Mouse (Mus musculus) forebrain, embryonic 10.5 days (tissue): ENCODE results near the gene Ostm1. TPM values are rescaled to one million over a fixed set of nuclear protein-coding genes. Genes with fewer than 3 reads are reported as not detected.
A peak's percentile ranks its signal among the peaks of the same experiment; 100 is the strongest.

Source experiments
- DNase-seq: peaks from one replicate; pipeline ENCODE4 v3.0.0-alpha.2; 2017; ENCODE audit warnings: low spot score; ENCODE audit errors: extremely low spot score
- H3K27ac ChIP-seq: fragments of 300-500 bp; sonication (generic); 2 replicates; pipeline ENCODE4 v1.5.1; 2016; ENCODE audit warnings: mild to moderate bottlenecking
- H3K27me3 ChIP-seq: fragments of 300-500 bp; sonication (generic); 2 replicates; pipeline ENCODE4 v1.6.1; 2016; ENCODE audit warnings: mild to moderate bottlenecking; ENCODE audit not compliant: poor library complexity, severe bottlenecking
- H3K36me3 ChIP-seq: fragments of 300-500 bp; sonication (generic); replicated peaks from 2 replicates; pipeline ENCODE4 v1.6.1; 2016; ENCODE audit warnings: mild to moderate bottlenecking, moderate library complexity
- H3K4me1 ChIP-seq: fragments of 300-500 bp; sonication (generic); 2 replicates; pipeline ENCODE4 v1.6.1; 2016
- H3K4me3 ChIP-seq: fragments of 300-500 bp; sonication (generic); 2 replicates; pipeline ENCODE4 v1.5.1; 2016; ENCODE audit warnings: mild to moderate bottlenecking, moderate library complexity
- H3K9me3 ChIP-seq: fragments of 300-500 bp; sonication (generic); 2 replicates; pipeline ENCODE4 v1.6.1; 2016; ENCODE audit warnings: mild to moderate bottlenecking, moderate library complexity
- WGBS: fragments of 180-500 bp; shearing (Covaris S2); methylation state at CpG from one replicate; pipeline ENCODE4 v1.1.7; 2016; 5-methylcytosine and 5-hydroxymethylcytosine counted together
- polyA plus RNA-seq: library from polyadenylated mRNA; unstranded; fragments of >200 nt; fragmentation: Nextera tagmentation; extraction: Ambion mirVana; gene quantifications from 2 replicates; pipeline ENCODE4 v1.2.1, GENCODE M21; 2016

Ostm1 gene
- polyA plus RNA-seq, 1 experiment from 2014 or later = 44.2 TPM

GRCm38 (mm10) chr10:42635566-42636359 is 52.1 kb downstream of the Ostm1 start:
- Histone ChIP-seq H3K27ac (peak overlapping the region; percentile 96), H3K4me1 (peaks cover 66% of the 10 kb centered on the region), H3K27me3 (peaks cover 83% of the 10 kb centered on the region), H3K36me3 (no peaks in the 10 kb centered on the region), H3K9me3 (no peaks in the 10 kb centered on the region), H3K4me3 (peak overlapping the region; percentile 58)
- WGBS = under 1% methylated on average over 50 of the region's 52 CpGs
- peak; percentile 49 for DNase-seq

- peaks cover 75% of the 10 kb centered on the region for H3K27me3 ChIP-seq
- H3K4me3 ChIP-seq = peak overlapping the region; percentile 58
- H3K9me3 ChIP-seq = no peaks in the 10 kb centered on the region
- 3% methylated on average over 27 of the region's 27 CpGs for WGBS
- H3K36me3 ChIP-seq = no peaks in the 10 kb centered on the region
- H3K4me1 ChIP-seq = peaks cover 58% of the 10 kb centered on the region
- no peak for DNase-seq
- peak overlapping the region; percentile 66 for H3K27ac ChIP-seq
These were observed 52.9 kb downstream of the Ostm1 start for GRCm38 (mm10) chr10:42636360-42637182.

- Histone ChIP-seq H3K4me3 (peak overlapping the region; percentile 58), H3K27ac (peak overlapping the region; percentile 66), H3K36me3 (no peaks in the 10 kb centered on the region), H3K4me1 (peaks cover 51% of the 10 kb centered on the region), H3K9me3 (no peaks in the 10 kb centered on the region), H3K27me3 (peaks cover 68% of the 10 kb centered on the region)
- peak; percentile 74 for DNase-seq
- 5% methylated on average over 18 of the region's 18 CpGs for WGBS
These were observed 53.7 kb downstream of the Ostm1 start for GRCm38 (mm10) chr10:42637183-42637788.

DNA sequence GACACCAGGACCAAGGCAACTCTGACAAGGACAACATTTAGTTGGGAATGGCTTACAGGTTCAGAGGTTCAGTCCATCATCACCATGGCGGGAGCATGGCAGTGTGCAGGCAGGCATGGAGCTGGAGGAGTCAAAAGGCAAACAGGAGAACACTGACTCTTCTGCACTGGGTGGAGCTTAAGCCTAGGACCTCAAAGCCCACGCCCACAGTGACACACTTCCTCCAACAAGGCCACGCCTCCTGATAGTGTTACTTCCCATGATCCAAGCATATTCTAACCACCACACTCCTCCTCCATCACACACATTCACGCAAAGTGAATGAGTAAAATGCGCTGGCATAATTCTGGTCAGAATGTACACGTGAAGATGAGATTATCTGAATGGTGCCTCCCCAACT is 56.2 kb downstream of the Ostm1 start:
- whole genome bisulfite sequencing = 87% methylated on average over 6 of the region's 6 CpGs
- no peak for DNase-seq
- Histone ChIP-seq H3K4me3 (no peak overlapping the region), H3K4me1 (peaks cover 25% of the 10 kb centered on the region), H3K36me3 (no peaks in the 10 kb centered on the region), H3K27me3 (peaks cover 42% of the 10 kb centered on the region), H3K27ac (no peak overlapping the region), H3K9me3 (no peaks in the 10 kb centered on the region)

GRCm38 (mm10) chr10:42643638-42644037 is 60.0 kb downstream of the Ostm1 start:
- Histone ChIP-seq H3K36me3 (no peaks in the 10 kb centered on the region), H3K4me1 (no peaks in the 10 kb centered on the region), H3K9me3 (no peaks in the 10 kb centered on the region), H3K27ac (no peak overlapping the region), H3K27me3 (peaks cover 4% of the 10 kb centered on the region), H3K4me3 (no peak overlapping the region)
- DNase-seq = no peak
- WGBS = 89% methylated on average over 9 of the region's 9 CpGs

DNA sequence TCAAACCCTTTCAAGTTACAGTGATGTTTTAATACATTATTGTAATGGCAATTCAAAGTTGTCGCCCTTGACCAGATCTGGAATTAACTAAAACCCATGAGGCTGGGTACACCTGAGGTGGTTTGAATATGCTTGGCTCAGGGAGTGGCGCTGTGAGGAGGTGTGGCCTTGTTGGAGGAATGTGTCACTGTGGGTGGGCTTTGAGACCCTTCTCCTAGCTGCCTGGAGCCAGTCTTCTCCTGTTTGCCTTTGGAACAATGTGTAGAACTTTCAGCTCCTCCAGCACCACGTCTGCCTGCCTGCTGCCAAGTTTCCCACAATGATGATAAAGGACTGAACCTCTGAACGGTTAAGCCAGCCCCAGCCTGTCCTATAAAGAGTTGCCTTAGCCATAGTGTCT is 62.7 kb downstream of the Ostm1 start:
- H3K4me1 ChIP-seq = no peaks in the 10 kb centered on the region
- no peak for DNase-seq
- H3K36me3 ChIP-seq = no peaks in the 10 kb centered on the region
- H3K4me3 ChIP-seq = no peak overlapping the region
- WGBS = 53% methylated on average over 4 of the region's 4 CpGs
- H3K27me3 ChIP-seq = no peaks in the 10 kb centered on the region
- H3K27ac ChIP-seq = no peak overlapping the region
- no peaks in the 10 kb centered on the region for H3K9me3 ChIP-seq

DNA sequence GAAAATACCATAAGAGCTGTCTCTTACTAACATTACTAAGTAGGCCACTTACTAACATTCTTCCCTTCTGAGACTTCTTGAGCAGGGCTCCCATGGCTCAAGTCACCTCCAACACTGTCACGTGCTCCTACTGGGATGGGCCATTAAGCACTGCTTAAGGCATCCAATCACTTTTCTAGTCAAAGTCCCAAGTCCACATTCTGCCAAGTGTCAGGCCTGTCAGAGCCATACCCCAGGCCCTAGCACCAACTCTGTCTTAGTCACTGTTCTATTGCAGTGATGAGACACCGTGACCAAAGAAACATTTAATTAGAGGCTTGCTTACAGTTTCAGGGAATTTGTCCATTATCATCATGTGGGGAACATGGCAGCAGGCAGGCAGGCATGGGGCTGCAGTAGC is 78.3 kb downstream of the Ostm1 start:
- Histone ChIP-seq H3K9me3 (no peaks in the 10 kb centered on the region), H3K27me3 (no peaks in the 10 kb centered on the region), H3K36me3 (no peaks in the 10 kb centered on the region), H3K4me1 (no peaks in the 10 kb centered on the region), H3K27ac (no peak overlapping the region), H3K4me3 (no peak overlapping the region)
- 87% methylated on average over 2 of the region's 2 CpGs for WGBS
- no peak for DNase-seq

- no peak overlapping the region for H3K27ac ChIP-seq
- H3K36me3 ChIP-seq = no peaks in the 10 kb centered on the region; the same call in 1 of the 2 replicates
- H3K27me3 ChIP-seq = no peaks in the 10 kb centered on the region
- no peak overlapping the region for H3K4me3 ChIP-seq
- peaks cover 20% of the 10 kb centered on the region; the same call in 1 of the 2 replicates for H3K9me3 ChIP-seq
- no peaks in the 10 kb centered on the region for H3K4me1 ChIP-seq
- 90% methylated on average over 4 of the region's 4 CpGs for WGBS
- no peak for DNase-seq
These were observed 86.3 kb downstream of the Ostm1 start for GRCm38 (mm10) chr10:42669970-42670369.

DNA sequence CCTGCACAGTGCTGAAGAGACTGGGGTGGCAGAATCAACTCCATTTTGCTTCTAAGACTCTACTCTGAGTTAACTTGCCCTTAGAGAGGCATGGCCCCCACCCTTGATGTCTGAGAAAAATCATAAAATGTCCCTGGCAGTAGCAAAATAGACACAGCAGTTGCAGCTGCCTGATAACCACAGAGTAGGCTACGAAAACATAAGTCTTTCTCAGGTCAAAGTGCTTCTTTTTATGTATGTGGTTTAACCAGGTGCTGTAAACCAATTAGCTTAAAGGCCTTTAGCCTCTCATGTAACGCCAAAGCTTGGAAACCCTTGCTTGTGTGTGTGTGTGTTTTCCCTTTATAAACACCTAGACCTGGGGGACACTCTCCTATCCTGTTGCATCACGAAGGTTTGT is 89.2 kb downstream of the Ostm1 start:
- H3K4me1 ChIP-seq = no peaks in the 10 kb centered on the region
- H3K4me3 ChIP-seq = no peak overlapping the region
- H3K27me3 ChIP-seq = no peaks in the 10 kb centered on the region
- no peak overlapping the region for H3K27ac ChIP-seq
- H3K9me3 ChIP-seq = peaks cover 20% of the 10 kb centered on the region; the same call in 1 of the 2 replicates
- 85% methylated on average over 3 of the region's 3 CpGs for WGBS
- H3K36me3 ChIP-seq = no peaks in the 10 kb centered on the region; the same call in 1 of the 2 replicates
- DNase-seq = no peak

DNA sequence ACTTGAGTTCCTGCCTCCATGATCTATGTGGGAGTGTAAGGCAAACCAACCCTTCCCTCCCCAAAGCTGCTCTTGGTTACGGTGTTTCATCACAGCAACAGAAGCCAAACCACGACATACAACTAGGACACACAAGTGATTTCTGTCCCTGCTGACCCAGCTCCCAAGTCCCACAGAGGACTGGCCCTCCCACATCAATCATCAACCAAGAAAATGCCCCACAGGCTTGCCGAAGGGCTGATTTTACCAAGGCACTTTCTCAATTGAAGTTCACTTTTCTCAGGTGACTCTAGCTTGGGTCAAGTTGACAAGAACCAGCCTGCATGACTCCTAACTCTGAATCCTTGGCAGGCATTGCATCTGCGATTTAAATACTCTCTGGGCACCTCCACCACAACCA is 91.9 kb downstream of the Ostm1 start:
- Histone ChIP-seq H3K27ac (no peak overlapping the region), H3K9me3 (peaks cover 15% of the 10 kb centered on the region; the same call in 1 of the 2 replicates), H3K4me3 (no peak overlapping the region), H3K27me3 (peaks cover 12% of the 10 kb centered on the region; the same call in 1 of the 2 replicates), H3K36me3 (no peaks in the 10 kb centered on the region; the same call in 1 of the 2 replicates), H3K4me1 (peaks cover 22% of the 10 kb centered on the region)
- WGBS = 88% methylated on average over 4 of the region's 4 CpGs
- DNase-seq = no peak

DNA sequence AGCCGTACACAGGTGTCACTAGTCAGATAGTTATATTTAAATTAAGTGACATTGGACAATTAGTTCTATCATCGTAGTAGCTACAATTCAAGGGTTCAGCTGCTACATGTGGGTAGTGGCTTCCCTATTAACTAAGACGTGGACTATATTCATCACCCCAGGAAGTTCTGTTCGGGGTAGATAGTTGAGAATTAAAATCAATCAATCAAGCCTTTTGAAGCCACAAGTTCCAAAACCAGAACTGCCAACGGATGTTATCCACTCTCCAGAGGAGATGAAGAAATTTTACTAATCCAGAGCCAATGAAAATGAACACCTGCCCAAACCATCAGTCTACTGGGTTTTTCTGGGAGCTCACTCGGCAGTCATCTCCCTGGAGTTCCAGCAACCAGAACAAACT is 94.7 kb downstream of the Ostm1 start:
- no peak for DNase-seq
- H3K27ac ChIP-seq = peak overlapping the region; percentile 82
- WGBS = 47% methylated on average over 6 of the region's 6 CpGs
- H3K4me1 ChIP-seq = peaks cover 34% of the 10 kb centered on the region
- peak overlapping the region; percentile 83 for H3K4me3 ChIP-seq
- H3K9me3 ChIP-seq = peaks cover 2% of the 10 kb centered on the region; the same call in 1 of the 2 replicates
- peaks cover 15% of the 10 kb centered on the region; the same call in 1 of the 2 replicates for H3K27me3 ChIP-seq
- H3K36me3 ChIP-seq = no peaks in the 10 kb centered on the region; the same call in 1 of the 2 replicates

GRCm38 (mm10) chr10:42678755-42679364 is 95.2 kb downstream of the Ostm1 start:
- peak overlapping the region; percentile 82 for H3K27ac ChIP-seq
- peaks cover 3% of the 10 kb centered on the region for H3K36me3 ChIP-seq
- H3K27me3 ChIP-seq = peaks cover 15% of the 10 kb centered on the region; the same call in 1 of the 2 replicates
- peak overlapping the region; percentile 83 for H3K4me3 ChIP-seq
- peak; percentile 93 for DNase-seq
- H3K4me1 ChIP-seq = peaks cover 34% of the 10 kb centered on the region
- under 1% methylated on average over 56 of the region's 56 CpGs for WGBS
- no peaks in the 10 kb centered on the region for H3K9me3 ChIP-seq
